Mouse (Mus musculus): Measurements from ENCODE around the gene Dnajc15.

Dnajc15 gene

GRCm38 (mm10) chr14:77792998-77793397 lies 81.9 kb downstream of the Dnajc15 start:
- no peak for DNase-seq

- DNase-seq = no peak
Observed at GRCm38 (mm10) chr14:77783217-77783616, 91.7 kb downstream of the Dnajc15 start.

- DNase-seq = no peak
Observed at GRCm38 (mm10) chr14:77777365-77777764, 97.6 kb downstream of the Dnajc15 start.

DNA sequence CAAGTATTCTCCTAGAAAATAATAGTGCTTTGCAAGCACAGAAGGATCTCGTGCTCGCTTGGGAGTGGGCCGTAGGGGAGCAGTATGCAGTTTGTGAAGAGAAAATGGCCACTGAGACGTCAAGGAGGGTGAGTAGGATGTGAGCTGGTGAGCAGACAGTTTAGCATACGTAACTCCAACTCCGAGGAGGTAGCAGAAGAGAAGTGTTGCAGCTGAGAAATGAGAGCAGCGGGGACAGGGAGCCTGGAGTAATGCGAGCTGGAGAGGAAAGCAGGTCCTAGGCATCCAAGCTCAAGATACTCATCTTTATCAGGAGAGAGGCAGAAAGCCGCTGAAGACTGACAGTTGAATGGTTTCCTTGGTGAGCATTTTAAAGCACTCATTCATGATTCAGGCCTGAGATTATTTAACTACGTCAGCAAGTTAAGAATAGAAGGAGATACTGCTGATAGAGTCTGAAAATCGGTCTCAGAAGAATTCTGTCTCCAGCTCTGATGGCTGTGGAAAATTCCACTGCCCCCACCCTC lies 98.9 kb downstream of the Dnajc15 start:
- no peak for DNase-seq

GRCm38 (mm10) chr14:77773331-77773730 lies 101.6 kb downstream of the Dnajc15 start:
- no peak for DNase-seq

GRCm38 (mm10) chr14:77771626-77772025 lies 103.3 kb downstream of the Dnajc15 start:
- no peak for DNase-seq
